Mouse (Mus musculus) stomach, embryonic 16.5 days (tissue): ENCODE results near the gene Tdrd5. TPM values are rescaled to one million over a fixed set of nuclear protein-coding genes. Genes with fewer than 3 reads are reported as not detected.

ENCODE experiments used
- ATAC-seq: fragments of 200-750 bp; cut with Nextera tagmentation; 2 replicates; pipeline ENCODE4 v1.8.0; 2017; ENCODE audit warnings: moderate number of reproducible peaks, moderate TSS enrichment; ENCODE audit not compliant: insufficient read depth, low FRiP score
- H3K27ac ChIP-seq: fragments of 300-500 bp; sonication (generic); 2 replicates; pipeline ENCODE4 v1.5.1; 2014; ENCODE audit warnings: low read length
- H3K27me3 ChIP-seq: fragments of 300-500 bp; sonication (generic); 2 replicates; pipeline ENCODE4 v1.6.1; 2014; ENCODE audit warnings: low read length, control low read depth, mixed read lengths; ENCODE audit not compliant: control insufficient read depth, insufficient read depth
- H3K36me3 ChIP-seq: fragments of 300-500 bp; sonication (generic); 2 replicates; pipeline ENCODE4 v1.6.1; 2014; ENCODE audit warnings: low read length; ENCODE audit not compliant: control insufficient read depth, insufficient read depth
- H3K4me1 ChIP-seq: fragments of 300-500 bp; sonication (generic); 2 replicates; pipeline ENCODE4 v1.6.1; 2014; ENCODE audit warnings: low read length, control low read depth, mixed read lengths; ENCODE audit not compliant: control insufficient read depth, insufficient read depth
- H3K4me2 ChIP-seq: fragments of 300-500 bp; sonication (generic); 2 replicates; pipeline ENCODE4 v1.6.1; 2014; ENCODE audit warnings: low read depth, low read length, mixed read lengths
- H3K4me3 ChIP-seq: fragments of 300-500 bp; sonication (generic); replicated peaks from 2 replicates; pipeline ENCODE4 v1.5.1; 2014; ENCODE audit warnings: mild to moderate bottlenecking, low read length
- H3K9ac ChIP-seq: fragments of 300-500 bp; sonication (generic); 2 replicates; pipeline ENCODE4 v1.6.1; 2014; ENCODE audit warnings: low read length
- H3K9me3 ChIP-seq: fragments of 300-500 bp; sonication (generic); replicated peaks from 2 replicates; pipeline ENCODE4 v1.6.1; 2016; ENCODE audit warnings: low read length, control low read depth; ENCODE audit not compliant: control insufficient read depth
- WGBS: fragments of 180-500 bp; shearing (Covaris S2); extraction: QIAGEN DNeasy Blood & Tissue Kit; methylation state at CpG from one replicate; pipeline ENCODE4 v1.1.7; 2014; 5-methylcytosine and 5-hydroxymethylcytosine counted together
- polyA plus RNA-seq: library from polyadenylated mRNA; unstranded; fragments of >200 nt; fragmentation: Nextera tagmentation; extraction: Ambion mirVana; gene quantifications from 2 replicates; pipeline ENCODE4 v1.2.1, GENCODE M21; 2015

The Tdrd5 gene
- polyA plus RNA-seq, 1 experiment from 2014 or later, result 0.62 TPM

GRCm38 (mm10) chr1:156217941-156218340, 85.5 kb downstream of the Tdrd5 start:
- whole genome bisulfite sequencing, result 55% methylated on average over 8 of the region's 8 CpGs

GRCm38 (mm10) chr1:156217393-156217792, 86.1 kb downstream of the Tdrd5 start:
- no peak overlapping the region for H3K4me2 ChIP-seq
- H3K4me3 ChIP-seq, result no peak overlapping the region
- no peak overlapping the region for H3K9ac ChIP-seq
- no peaks in the 10 kb centered on the region for H3K9me3 ChIP-seq
- H3K27me3 ChIP-seq, result no peaks in the 10 kb centered on the region
- no peak overlapping the region for H3K27ac ChIP-seq
- H3K4me1 ChIP-seq, result no peaks in the 10 kb centered on the region; the same call in 1 of the 2 replicates
- H3K36me3 ChIP-seq, result no peaks in the 10 kb centered on the region
- WGBS, result 30% methylated on average over 3 of the region's 3 CpGs
- peak; percentile 86; the same call in 1 of the 2 replicates for ATAC-seq

More at GRCm38 (mm10) chr1:156217941-156218340, 85.5 kb downstream of the Tdrd5 start:
- Histone ChIP-seq H3K9me3 (no peaks in the 10 kb centered on the region), H3K9ac (no peak overlapping the region), H3K27me3 (no peaks in the 10 kb centered on the region), H3K36me3 (no peaks in the 10 kb centered on the region), H3K4me1 (no peaks in the 10 kb centered on the region; the same call in 1 of the 2 replicates), H3K4me2 (no peak overlapping the region), H3K27ac (no peak overlapping the region), H3K4me3 (no peak overlapping the region)
- no peak for ATAC-seq

- no peaks in the 10 kb centered on the region; the same call in 1 of the 2 replicates for H3K4me1 ChIP-seq
- ATAC-seq, result no peak
- H3K4me2 ChIP-seq, result no peak overlapping the region
- whole genome bisulfite sequencing, result 69% methylated on average over 4 of the region's 4 CpGs
- no peak overlapping the region for H3K9ac ChIP-seq
- H3K27ac ChIP-seq, result no peak overlapping the region
- no peaks in the 10 kb centered on the region for H3K9me3 ChIP-seq
- H3K27me3 ChIP-seq, result no peaks in the 10 kb centered on the region
- H3K36me3 ChIP-seq, result no peaks in the 10 kb centered on the region
- H3K4me3 ChIP-seq, result no peak overlapping the region
These were observed 87.2 kb downstream of the Tdrd5 start for GRCm38 (mm10) chr1:156216249-156216648.

GRCm38 (mm10) chr1:156214651-156215050, 88.8 kb downstream of the Tdrd5 start:
- H3K4me1 ChIP-seq, result no peaks in the 10 kb centered on the region; the same call in 1 of the 2 replicates
- H3K27me3 ChIP-seq, result no peaks in the 10 kb centered on the region
- no peak overlapping the region for H3K4me3 ChIP-seq
- H3K27ac ChIP-seq, result no peak overlapping the region
- H3K36me3 ChIP-seq, result no peaks in the 10 kb centered on the region
- no peak overlapping the region for H3K4me2 ChIP-seq
- no peak overlapping the region for H3K9ac ChIP-seq
- 67% methylated on average over 8 of the region's 8 CpGs for WGBS
- ATAC-seq, result no peak
- H3K9me3 ChIP-seq, result no peaks in the 10 kb centered on the region

GRCm38 (mm10) chr1:156212923-156213322, 90.5 kb downstream of the Tdrd5 start:
- WGBS, result 79% methylated on average over 5 of the region's 5 CpGs
- H3K4me2 ChIP-seq, result no peak overlapping the region
- H3K9me3 ChIP-seq, result no peaks in the 10 kb centered on the region
- no peak overlapping the region for H3K27ac ChIP-seq
- peak; percentile 51; the same call in 1 of the 2 replicates for ATAC-seq
- H3K9ac ChIP-seq, result no peak overlapping the region
- H3K36me3 ChIP-seq, result no peaks in the 10 kb centered on the region
- no peaks in the 10 kb centered on the region for H3K27me3 ChIP-seq
- H3K4me1 ChIP-seq, result no peaks in the 10 kb centered on the region; the same call in 1 of the 2 replicates
- no peak overlapping the region for H3K4me3 ChIP-seq

- H3K4me3 ChIP-seq, result no peak overlapping the region
- H3K27me3 ChIP-seq, result peaks cover 4% of the 10 kb centered on the region
- H3K4me1 ChIP-seq, result no peaks in the 10 kb centered on the region
- no peak overlapping the region for H3K27ac ChIP-seq
- H3K4me2 ChIP-seq, result no peak overlapping the region
- H3K9me3 ChIP-seq, result no peaks in the 10 kb centered on the region
- H3K36me3 ChIP-seq, result no peaks in the 10 kb centered on the region
- 64% methylated on average over 6 of the region's 6 CpGs for WGBS
- no peak overlapping the region for H3K9ac ChIP-seq
- no peak for ATAC-seq
These were observed 91.6 kb downstream of the Tdrd5 start for GRCm38 (mm10) chr1:156211809-156212317.

Other genes with a start within 250 kb of the Tdrd5 start
- 4.2 and 4.5 TPM in 2 replicates for gene Fam163a, start 98.6 kb downstream of the Tdrd5 start, polyA plus RNA-seq
- gene Nphs2, start 7.1 kb upstream of the Tdrd5 start, polyA plus RNA-seq, result not detected in 2 replicates
- gene Gm2000, start 62.4 kb upstream of the Tdrd5 start, polyA plus RNA-seq, result 833 and 849 TPM in 2 replicates
- gene Axdnd1, start 117.5 kb upstream of the Tdrd5 start, polyA plus RNA-seq, result 0.22 and 0.29 TPM in 2 replicates
- 44.7 and 46.8 TPM in 2 replicates for gene Soat1, start 170.7 kb upstream of the Tdrd5 start, polyA plus RNA-seq
- gene Gm10031, start 220.3 kb upstream of the Tdrd5 start, polyA plus RNA-seq, result 0.09 and 1.00 TPM in 2 replicates